Mouse (Mus musculus) megakaryocyte, embryonic 14.5 days (primary cell): Measurements from ENCODE around the gene Fermt1.

Source experiments
- FLI1 ChIP-seq: IDR thresholded peaks from 2 replicates; pipeline ENCODE4 v1.6.1; 2012; ENCODE audit warnings: low read length, inconsistent platforms, mixed read lengths
- GATA1 ChIP-seq: IDR thresholded peaks from 3 replicates; pipeline ENCODE4 v1.6.1; 2012; ENCODE audit warnings: mixed read lengths, low read length, inconsistent platforms, borderline replicate concordance

DNA sequence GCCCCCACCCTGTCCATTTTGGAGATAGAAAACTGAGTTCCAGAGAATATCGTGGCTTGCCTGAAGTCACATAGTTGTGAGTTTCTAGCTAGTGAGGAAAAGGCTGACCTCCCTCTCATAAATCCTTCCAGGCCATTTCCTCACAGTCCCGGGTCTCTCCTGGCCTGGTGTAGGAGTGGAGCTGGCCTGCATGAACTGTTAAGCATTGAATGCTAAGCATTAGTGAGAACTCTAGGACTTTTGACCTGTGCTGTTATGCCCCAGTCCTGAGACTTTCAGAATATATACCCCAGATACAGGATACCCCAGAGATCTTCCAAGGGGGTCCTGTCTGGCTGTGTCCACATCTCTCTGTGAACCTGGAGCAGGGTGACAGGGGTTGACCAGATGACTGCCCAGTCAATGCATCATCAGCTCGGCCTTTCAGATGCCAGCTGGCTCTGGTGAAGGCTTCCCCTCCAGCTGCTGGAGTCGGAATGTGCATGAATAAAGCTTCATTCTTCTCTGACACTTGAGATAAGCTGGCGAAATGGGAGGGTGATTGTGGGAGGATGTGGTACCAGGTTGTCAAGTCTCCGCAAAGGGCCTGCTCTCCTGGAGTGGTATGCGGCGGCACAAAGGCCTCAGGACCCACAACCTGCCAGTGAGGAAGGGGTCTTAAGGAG lies 61.3 kb downstream of the Fermt1 start:
- TF ChIP-seq GATA1: no peak
- TF ChIP-seq FLI1: no peak
